29 mouse cellular contexts compared by ENCODE assay signal in the genomic region with DNA sequence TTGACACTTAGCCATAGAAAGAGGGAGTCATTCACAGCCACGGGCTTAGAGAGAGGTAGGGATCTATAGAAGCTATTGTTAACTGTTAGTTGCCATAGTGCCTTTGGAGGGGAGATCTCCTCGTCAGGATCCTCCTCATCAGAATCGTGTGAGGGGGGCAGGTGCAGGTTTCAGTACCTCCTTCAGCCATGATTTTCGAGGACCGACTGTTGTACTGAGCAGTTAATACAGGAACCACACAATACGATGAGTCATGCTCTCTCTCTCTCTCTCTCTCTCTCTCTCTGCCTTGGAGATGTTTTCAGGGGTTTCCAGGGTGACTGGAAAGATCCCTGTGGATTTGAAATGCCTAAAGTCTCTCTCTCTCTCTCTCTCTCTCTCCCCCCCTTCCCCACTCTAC. TPM values are rescaled to one million over a fixed set of nuclear protein-coding genes. Genes with fewer than 3 reads are reported as not detected.
DNase-seq lines count a peak whose midpoint lies in the region; ATAC-seq and TF ChIP-seq lines count a peak whose summit lies in the region.
"Had no signal": no experiment of that assay in that cellular context is flagged by ENCODE, and none has a peak within 500 bp of the region (broad histone marks: within the 10 kb centered on the region; RNA-seq: fewer than 3 reads in every experiment).

No protein-coding gene starts in this region.

- H3K4me2 ChIP-seq in forebrain, embryonic 11.5 days (ENCODE audit: low read depth, low read length, severe bottlenecking): no peak overlapping the region
- no peak overlapping the region for H3K4me2 ChIP-seq in forebrain, embryonic 13.5 days
- no peak overlapping the region for H3K4me2 ChIP-seq in midbrain, postnatal 0 days (ENCODE audit: low read depth, low read length, poor library complexity, severe bottlenecking)
- H3K4me2 ChIP-seq: heart, embryonic 11.5 days; heart, embryonic 15.5 days; hindbrain, embryonic 13.5 days had no signal

- no peak for TF ChIP-seq CTCF in midbrain, postnatal 0 days (IDR thresholded peaks at IDR 0.05)

- H3K27ac ChIP-seq in forebrain, embryonic 11.5 days (ENCODE audit: low read depth, low read length): no peak overlapping the region
- H3K27ac ChIP-seq in forebrain, embryonic 13.5 days: no peak overlapping the region
- no peak overlapping the region for H3K27ac ChIP-seq in midbrain, postnatal 0 days (ENCODE audit: low read depth, low read length)
- H3K27ac ChIP-seq: embryonic facial prominence, embryonic 10.5 days; forebrain, embryonic 10.5 days; heart, embryonic 15.5 days; hindbrain, embryonic 13.5 days; hindbrain, postnatal 0 days had no signal

- DNase-seq in forebrain, embryonic 11.5 days (ENCODE audit: low spot score): peak; percentile 44
- peak; percentile 33 for DNase-seq in R1 (ENCODE audit: low read depth, low spot score)
- peak; percentile 1 for DNase-seq in telencephalon, adult 2 months (ENCODE audit: low read depth, low spot score)
- no peak for DNase-seq in midbrain, postnatal 0 days (ENCODE audit: low spot score)
- no peak for DNase-seq in gastrocnemius, adult 8-10 months (ENCODE audit: low spot score in 2 of 2)
- DNase-seq in right cerebral cortex, postnatal 14 days: no peak
- DNase-seq: adrenal gland, postnatal 10 days; cerebellum, adult 18-20 months; cerebellum, adult 9-11 months; cerebellum, postnatal 36 days; gastrocnemius, postnatal 25 days; heart, adult 18-20 months; heart, postnatal 14 days; kidney, adult 18-20 months had no signal

- no peaks in the 10 kb centered on the region for H3K36me3 ChIP-seq in forebrain, embryonic 11.5 days (ENCODE audit: control insufficient read depth, insufficient read depth, low read length)
- H3K36me3 ChIP-seq in forebrain, embryonic 13.5 days (ENCODE audit: poor library complexity, severe bottlenecking): no peaks in the 10 kb centered on the region
- no peaks in the 10 kb centered on the region for H3K36me3 ChIP-seq in midbrain, postnatal 0 days (ENCODE audit: insufficient read depth, low read length)
- H3K36me3 ChIP-seq: embryonic facial prominence, embryonic 10.5 days; forebrain, embryonic 10.5 days; heart, embryonic 15.5 days; hindbrain, embryonic 13.5 days had no signal

- H3K27me3 ChIP-seq in forebrain, embryonic 11.5 days (ENCODE audit: control insufficient read depth, insufficient read depth, low read length): no peaks in the 10 kb centered on the region
- no peaks in the 10 kb centered on the region for H3K27me3 ChIP-seq in forebrain, embryonic 13.5 days
- no peaks in the 10 kb centered on the region for H3K27me3 ChIP-seq in midbrain, postnatal 0 days (ENCODE audit: insufficient read depth, low read length)
- H3K27me3 ChIP-seq: heart, embryonic 15.5 days; hindbrain, embryonic 13.5 days had no signal

- no peak overlapping the region for H3K9ac ChIP-seq in forebrain, embryonic 11.5 days (ENCODE audit: low read length)
- no peak overlapping the region for H3K9ac ChIP-seq in forebrain, embryonic 13.5 days
- H3K9ac ChIP-seq in midbrain, postnatal 0 days (replicated peaks; ENCODE audit: low read length, poor library complexity, severe bottlenecking): no peak overlapping the region
- H3K9ac ChIP-seq: heart, embryonic 15.5 days; hindbrain, embryonic 13.5 days had no signal

- no peak for ATAC-seq in forebrain, embryonic 11.5 days (replicated peaks; ENCODE audit: low FRiP score)
- no peak for ATAC-seq in forebrain, embryonic 13.5 days
- ATAC-seq in megakaryocyte, adult 5-6 weeks (ENCODE audit: poor library complexity, severe bottlenecking): peak; percentile 74
- no peak for ATAC-seq in midbrain, postnatal 0 days (ENCODE audit: low FRiP score)
- ATAC-seq: forebrain, embryonic 16.5 days; hindbrain, postnatal 0 days had no signal

- WGBS in forebrain, embryonic 11.5 days: 65% methylated on average over 6 of the region's 6 CpGs
- 63% methylated on average over 6 of the region's 6 CpGs for WGBS in forebrain, embryonic 13.5 days
- WGBS in midbrain, postnatal 0 days: 36% methylated on average over 6 of the region's 6 CpGs

- H3K4me1 ChIP-seq in forebrain, embryonic 11.5 days (replicated peaks; ENCODE audit: control insufficient read depth, insufficient read depth, low read length): no peaks in the 10 kb centered on the region
- H3K4me1 ChIP-seq in forebrain, embryonic 13.5 days: no peaks in the 10 kb centered on the region
- no peaks in the 10 kb centered on the region for H3K4me1 ChIP-seq in midbrain, postnatal 0 days (ENCODE audit: insufficient read depth, low read length)
- H3K4me1 ChIP-seq: embryonic facial prominence, embryonic 10.5 days; forebrain, embryonic 10.5 days; heart, embryonic 15.5 days; hindbrain, embryonic 13.5 days had no signal

- H3K9me3 ChIP-seq in forebrain, embryonic 11.5 days (ENCODE audit: control insufficient read depth, low read length): no peaks in the 10 kb centered on the region
- no peaks in the 10 kb centered on the region for H3K9me3 ChIP-seq in forebrain, embryonic 13.5 days (replicated peaks)
- H3K9me3 ChIP-seq in midbrain, postnatal 0 days (ENCODE audit: low read length): no peaks in the 10 kb centered on the region
- H3K9me3 ChIP-seq: embryonic facial prominence, embryonic 10.5 days; forebrain, embryonic 10.5 days; heart, embryonic 15.5 days; hindbrain, embryonic 13.5 days had no signal

- H3K4me3 ChIP-seq in forebrain, embryonic 11.5 days (ENCODE audit: low read depth, low read length): no peak overlapping the region
- H3K4me3 ChIP-seq in forebrain, embryonic 13.5 days: no peak overlapping the region
- no peak overlapping the region for H3K4me3 ChIP-seq in midbrain, postnatal 0 days (ENCODE audit: low read depth, low read length)
- H3K4me3 ChIP-seq: embryonic facial prominence, embryonic 10.5 days; forebrain, embryonic 10.5 days; heart, embryonic 15.5 days; hindbrain, embryonic 13.5 days had no signal

RNA-seq across cellular contexts. Expression of gene Gm10198, which starts 31.5 kb away (rescaled TPM):
- not detected in 2 replicates for polyA plus RNA-seq in forebrain, embryonic 11.5 days (2014; fragmentation: Nextera tagmentation; extraction: Ambion mirVana)
- not detected in 2 replicates for polyA plus RNA-seq in forebrain, embryonic 13.5 days (2015; fragmentation: Nextera tagmentation; extraction: Ambion mirVana)
- not detected in 2 replicates for total RNA-seq in megakaryocyte, adult 5-6 weeks (2015)
- not detected in 2 replicates for total RNA-seq in megakaryocyte, adult 5-6 weeks (2017)
- not detected in 2 replicates for total RNA-seq in midbrain, postnatal 0 days (2014; rRNA removed)
- polyA plus RNA-seq in midbrain, postnatal 0 days (2015; fragmentation: Nextera tagmentation; extraction: Ambion mirVana): not detected in 2 replicates
- total RNA-seq in gastrocnemius, adult 8-10 months (2022): not detected
- total RNA-seq: adrenal gland, postnatal 10 days; gastrocnemius, adult 18-20 months; gastrocnemius, postnatal 25 days; heart, adult 18-20 months; heart, postnatal 14 days; hematopoietic stem cell, adult 5-6 weeks; hindbrain, postnatal 0 days; MEL had no signal
- polyA plus RNA-seq: embryonic facial prominence, embryonic 10.5 days; embryonic facial prominence, embryonic 14.5 days; forebrain, embryonic 10.5 days; forebrain, embryonic 16.5 days; frontal cortex, adult 2 months; heart, embryonic 11.5 days; heart, embryonic 15.5 days; hindbrain, embryonic 13.5 days; hindbrain, postnatal 0 days; intestine, embryonic 14.5 days had no signal

RNA-seq across cellular contexts. Expression of gene Mier3, which starts 56.7 kb away (rescaled TPM):
- polyA plus RNA-seq in forebrain, embryonic 11.5 days (2014; fragmentation: Nextera tagmentation; extraction: Ambion mirVana): 22.8 and 25.3 TPM in 2 replicates
- polyA plus RNA-seq in forebrain, embryonic 13.5 days (2015; fragmentation: Nextera tagmentation; extraction: Ambion mirVana): 19.8 and 21.4 TPM in 2 replicates
- total RNA-seq in megakaryocyte, adult 5-6 weeks (2015): 26.3 and 28.0 TPM in 2 replicates
- 39.2 and 46.1 TPM in 2 replicates for total RNA-seq in megakaryocyte, adult 5-6 weeks (2017)
- total RNA-seq in midbrain, postnatal 0 days (2014; rRNA removed): 29.2 and 32.6 TPM in 2 replicates
- polyA plus RNA-seq in midbrain, postnatal 0 days (2015; fragmentation: Nextera tagmentation; extraction: Ambion mirVana): 13.6 and 14.6 TPM in 2 replicates
- 10 to 100 TPM in 1 of 4 experiments, 1 to 10 TPM in 3; 6.9 to 10.2 (median 9.1) TPM for total RNA-seq in gastrocnemius, adult 8-10 months (2022)

Comparison
In these comparisons a context has a peak if more than half of its experiments do, and no peak if none do; other contexts are left out.
1. DNase-seq: peak in forebrain, embryonic 11.5 days (single experiment), R1 (single experiment) and telencephalon, adult 2 months (single experiment); none in midbrain, postnatal 0 days (single experiment), gastrocnemius, adult 8-10 months (0 of 2) and right cerebral cortex, postnatal 14 days (single experiment).